Mouse (Mus musculus): ENCODE results near the gene Pex14.

The Pex14 gene

GRCm38 (mm10) chr4:148952328-148953222, 147.1 kb downstream of the Pex14 start:
- no peak for DNase-seq (ENCODE audit: low read depth, low spot score)

DNA sequence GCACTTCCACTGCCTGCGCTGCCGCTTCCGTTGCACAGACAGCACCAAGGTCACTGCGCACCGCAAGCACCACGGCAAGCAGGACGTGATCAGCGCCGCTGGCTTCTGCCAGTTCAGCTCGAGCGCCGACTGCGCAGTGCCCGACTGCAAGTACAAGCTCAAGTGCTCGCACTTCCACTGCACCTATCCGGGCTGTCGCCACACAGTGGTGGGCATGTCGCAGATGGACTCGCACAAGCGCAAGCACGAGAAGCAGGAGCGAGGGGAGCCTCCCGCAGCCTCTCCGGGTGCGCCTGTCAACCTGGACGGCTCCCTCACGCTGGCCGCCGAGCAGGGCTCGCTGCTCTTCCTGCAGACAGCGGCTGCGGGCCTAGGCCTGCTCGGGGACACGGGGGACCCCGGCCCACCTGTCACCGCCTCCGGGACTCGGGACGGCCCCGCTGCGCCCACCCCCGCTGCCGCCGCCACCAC, 147.8 kb downstream of the Pex14 start:
- no peak for DNase-seq (ENCODE audit: low read depth, low spot score)

DNA sequence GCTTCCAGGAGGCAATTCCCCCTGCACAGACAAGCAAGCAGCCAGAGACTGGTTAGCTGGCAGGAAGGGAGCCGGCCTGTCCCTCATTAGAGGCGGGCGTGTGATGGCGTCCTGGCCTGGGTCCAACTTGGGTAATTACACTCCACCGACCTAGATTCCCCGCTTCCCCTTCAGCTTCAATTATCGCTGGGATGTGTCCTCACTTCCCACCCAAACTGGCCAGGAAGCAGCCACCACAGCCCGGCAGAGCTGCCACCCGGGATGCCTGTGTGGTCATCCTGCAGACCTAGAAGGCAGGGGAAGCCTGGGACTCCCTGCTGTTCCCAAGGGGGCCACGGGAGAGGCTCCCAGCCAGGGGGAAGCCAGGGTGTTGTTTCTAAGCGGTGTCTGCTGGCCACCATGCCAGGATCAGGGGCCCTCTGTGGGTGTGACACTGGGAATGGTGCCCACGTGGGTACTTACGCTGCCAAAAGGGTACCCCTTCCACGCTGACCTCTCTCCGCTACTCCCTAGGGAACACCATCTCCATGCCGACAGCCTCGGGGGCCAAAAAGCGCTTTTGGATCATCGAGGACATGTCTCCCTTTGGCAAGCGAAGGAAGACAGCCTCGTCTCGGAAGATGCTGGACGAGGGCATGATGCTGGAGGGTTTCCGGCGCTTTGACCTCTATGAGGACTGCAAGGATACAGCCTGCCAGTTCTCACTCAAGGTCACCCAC, 148.6 kb downstream of the Pex14 start:
- DNase-seq (ENCODE audit: low read depth, low spot score): no peak

GRCm38 (mm10) chr4:148950487-148950886, 149.2 kb downstream of the Pex14 start:
- DNase-seq (ENCODE audit: low read depth, low spot score): no peak

- peak; percentile 16 for DNase-seq (ENCODE audit: low read depth, low spot score)
These were observed 151.8 kb downstream of the Pex14 start for GRCm38 (mm10) chr4:148947833-148948388.

- DNase-seq (ENCODE audit: low read depth, low spot score): no peak
These were observed 153.6 kb downstream of the Pex14 start for GRCm38 (mm10) chr4:148946071-148946470.

GRCm38 (mm10) chr4:148945476-148945881, 154.2 kb downstream of the Pex14 start:
- no peak for DNase-seq (ENCODE audit: low read depth, low spot score)

- DNase-seq (ENCODE audit: low read depth, low spot score): no peak
These were observed 156.6 kb downstream of the Pex14 start for GRCm38 (mm10) chr4:148943099-148943498.

- no peak for DNase-seq (ENCODE audit: low read depth, low spot score)
These were observed 158.4 kb downstream of the Pex14 start for GRCm38 (mm10) chr4:148941321-148941720.

DNA sequence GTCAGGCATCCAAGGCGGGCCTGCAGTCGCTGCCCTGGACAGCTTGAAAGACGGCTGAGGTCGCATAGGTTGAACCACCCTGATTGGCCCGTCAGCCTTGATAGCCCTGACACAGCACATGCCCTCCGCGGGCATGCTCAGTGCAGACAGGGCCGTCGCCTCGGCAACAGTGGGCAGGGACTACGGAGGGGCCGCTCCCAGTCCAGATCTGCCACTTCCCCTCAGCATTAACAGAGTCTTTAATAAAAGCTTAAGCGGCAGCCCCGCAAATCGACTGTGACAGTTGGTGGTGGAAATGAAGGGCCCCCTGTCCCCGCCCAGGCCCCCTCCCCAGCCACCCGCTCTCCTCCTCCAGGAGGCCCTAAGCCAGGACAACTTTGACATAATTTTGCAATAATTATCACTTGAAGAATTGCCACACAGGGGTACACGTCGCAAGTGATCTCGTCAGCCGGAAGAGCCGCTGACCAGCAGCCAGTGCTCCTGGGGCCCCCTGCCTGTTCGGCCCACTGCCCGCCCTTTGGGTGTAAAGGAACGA, 158.9 kb downstream of the Pex14 start:
- no peak for DNase-seq (ENCODE audit: low read depth, low spot score)

GRCm38 (mm10) chr4:148938546-148938945, 161.1 kb downstream of the Pex14 start:
- DNase-seq (ENCODE audit: low read depth, low spot score): no peak

DNA sequence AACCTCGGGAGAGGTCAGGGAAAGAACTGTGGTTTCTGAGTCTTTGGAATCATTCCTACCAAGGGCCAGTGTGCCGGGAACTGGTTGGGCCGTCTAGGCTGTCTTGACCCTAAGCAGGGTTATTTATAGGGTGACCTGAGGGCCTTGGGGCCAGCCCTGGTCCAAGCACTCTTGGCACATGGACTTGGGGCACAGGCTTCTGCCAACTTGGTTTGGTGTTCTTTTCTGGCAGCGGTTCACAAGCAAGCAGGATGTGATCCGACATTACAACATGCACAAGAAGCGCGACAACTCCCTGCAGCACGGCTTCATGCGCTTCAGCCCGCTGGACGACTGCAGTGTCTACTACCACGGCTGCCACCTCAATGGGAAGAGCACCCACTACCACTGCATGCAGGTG, 162.9 kb downstream of the Pex14 start:
- DNase-seq (ENCODE audit: low read depth, low spot score): no peak

DNA sequence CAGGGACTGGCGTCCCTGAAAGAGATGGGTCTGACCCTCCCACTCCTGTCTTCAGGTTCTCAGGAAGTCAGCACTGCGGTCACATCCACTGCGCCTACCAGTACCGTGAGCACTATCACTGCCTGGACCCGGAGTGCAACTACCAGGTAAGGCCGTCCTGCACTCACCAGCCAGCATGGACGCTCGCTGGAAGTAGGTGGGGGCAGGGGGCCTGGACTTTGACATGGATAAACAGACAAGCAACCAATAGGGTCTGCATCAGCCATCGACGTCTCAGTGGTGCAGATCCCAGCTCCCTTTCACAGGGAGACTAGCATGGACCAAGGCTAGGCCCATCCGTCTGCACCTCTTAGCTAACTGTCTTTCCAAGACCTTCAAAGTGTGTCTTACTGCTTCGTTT, 163.6 kb downstream of the Pex14 start:
- DNase-seq (ENCODE audit: low read depth, low spot score): no peak

- DNase-seq (ENCODE audit: low read depth, low spot score): no peak
These were observed 164.5 kb downstream of the Pex14 start for GRCm38 (mm10) chr4:148935211-148935610.

GRCm38 (mm10) chr4:148933109-148933508, 166.6 kb downstream of the Pex14 start:
- DNase-seq (ENCODE audit: low read depth, low spot score): no peak

GRCm38 (mm10) chr4:148930721-148931229, 168.9 kb downstream of the Pex14 start:
- no peak for DNase-seq (ENCODE audit: low read depth, low spot score)

DNA sequence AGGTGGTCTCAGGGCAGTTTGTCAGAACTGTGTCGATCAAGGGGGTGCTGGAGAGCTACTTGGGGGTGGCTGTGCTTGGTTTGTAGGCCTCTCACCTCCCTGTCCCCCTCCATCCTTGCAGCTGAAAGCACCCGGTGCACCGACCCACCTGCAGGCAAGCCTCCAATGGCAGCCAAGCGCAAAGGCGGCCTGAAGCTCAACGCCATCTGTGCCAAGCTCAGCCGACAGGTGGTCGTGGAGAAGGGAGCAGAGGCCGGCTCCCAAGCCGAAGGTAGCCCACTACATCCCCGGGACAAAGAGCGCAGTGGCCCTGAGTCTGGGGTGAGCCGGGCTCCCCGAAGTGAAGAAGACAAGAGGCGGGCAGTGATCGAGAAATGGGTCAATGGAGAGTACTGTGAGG, 170.8 kb downstream of the Pex14 start:
- no peak for DNase-seq (ENCODE audit: low read depth, low spot score)

- no peak for DNase-seq (ENCODE audit: low read depth, low spot score)
These were observed 171.4 kb downstream of the Pex14 start for GRCm38 (mm10) chr4:148928316-148928715.

- DNase-seq (ENCODE audit: low read depth, low spot score): no peak
These were observed 173.2 kb downstream of the Pex14 start for GRCm38 (mm10) chr4:148926459-148926858.

DNA sequence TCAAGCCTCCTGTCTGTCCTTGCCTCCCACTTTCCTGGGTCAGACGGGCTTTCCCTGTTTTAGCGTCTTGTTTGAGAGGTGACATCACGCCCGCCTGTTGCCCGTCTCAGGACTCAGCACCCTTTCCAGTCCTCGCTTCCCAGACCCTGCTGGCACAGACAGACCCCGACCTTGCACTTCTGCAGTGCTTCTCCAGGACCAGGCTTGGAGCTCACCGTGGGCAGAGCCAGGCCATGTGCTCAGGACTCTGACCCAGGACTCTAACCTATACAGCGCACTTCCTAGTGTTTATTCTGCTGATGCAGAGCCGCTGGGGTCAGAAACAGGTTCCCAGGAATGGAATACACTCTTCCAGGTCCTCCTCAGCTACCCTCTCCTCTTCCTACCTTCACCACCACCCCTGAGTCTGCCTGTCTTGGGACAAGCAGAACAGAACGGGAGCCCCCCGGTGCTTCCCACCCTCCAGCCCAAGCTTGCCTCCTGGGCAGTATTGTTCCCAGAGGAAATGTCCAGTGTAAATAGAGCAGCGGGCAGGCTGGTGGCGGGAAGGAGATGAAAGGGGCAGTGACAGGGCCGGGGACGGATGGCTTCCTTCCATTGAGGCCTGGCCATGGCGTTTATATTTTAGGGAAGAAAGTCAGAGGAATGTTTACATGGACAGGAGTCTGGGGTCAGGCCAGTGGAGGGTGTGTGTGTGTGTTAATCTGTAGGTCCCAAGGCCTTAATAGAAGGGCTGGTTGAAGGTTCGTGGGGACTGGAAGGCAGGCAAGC, 173.9 kb downstream of the Pex14 start:
- DNase-seq (ENCODE audit: low read depth, low spot score): no peak

DNA sequence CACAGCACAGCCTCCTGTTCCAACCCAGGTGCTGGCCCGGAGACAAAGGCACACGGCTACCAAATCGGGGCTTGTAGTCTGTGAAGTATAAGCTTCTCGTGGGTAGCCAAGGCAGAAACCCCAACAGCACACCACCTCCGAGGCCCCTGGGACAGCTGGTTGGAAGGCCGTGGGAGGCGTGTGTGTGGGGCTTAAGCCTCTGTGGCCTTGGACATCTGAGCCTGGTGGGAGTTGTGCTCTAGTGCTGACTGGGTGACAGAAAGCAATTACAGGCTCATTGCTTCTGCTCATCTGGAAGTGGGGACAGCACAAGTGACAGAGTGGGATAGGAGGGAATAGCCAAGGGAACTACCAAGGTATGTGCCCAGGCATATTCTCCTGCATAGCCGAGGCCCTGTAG, 175.7 kb downstream of the Pex14 start:
- DNase-seq (ENCODE audit: low read depth, low spot score): no peak

All from A20 (cell line).